Comparison of ENCODE assay signal across 9 mouse cellular contexts in the genomic region with DNA sequence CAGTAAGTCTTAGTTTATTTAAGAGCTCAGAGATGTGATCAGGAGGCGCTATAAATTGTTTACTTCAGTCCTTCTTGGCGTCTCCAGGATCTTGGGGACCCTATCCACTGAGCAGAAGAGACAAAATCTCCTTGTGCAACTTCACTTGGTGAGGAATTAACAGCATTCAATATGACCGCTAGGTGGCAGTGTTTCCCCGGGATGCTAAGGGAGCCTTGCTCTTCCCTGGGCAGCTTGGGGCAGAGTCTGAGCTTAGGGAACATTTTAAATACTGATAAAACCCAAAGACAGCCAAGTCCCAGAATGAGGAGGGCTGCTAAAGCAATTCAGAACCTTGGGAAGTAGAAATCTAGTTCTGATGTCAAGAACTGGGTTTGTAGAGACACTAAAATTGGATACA. TPM values are rescaled to one million over a fixed set of nuclear protein-coding genes. Genes with fewer than 3 reads are reported as not detected.
DNase-seq lines count a peak whose midpoint lies in the region; ATAC-seq and TF ChIP-seq lines count a peak whose summit lies in the region.
"Had no signal": no experiment of that assay in that cellular context is flagged by ENCODE, and none has a peak within 500 bp of the region (broad histone marks: within the 10 kb centered on the region; RNA-seq: fewer than 3 reads in every experiment).

No protein-coding gene starts in this region.

- H3K4me2 ChIP-seq in forebrain, embryonic 13.5 days, result no peak overlapping the region

- intact Hi-C loops in left cerebral cortex, postnatal 4 days (cut with DNase I), result loop anchor here (2.0 to 5.0 kb wide), 2 partner anchors 554 to 600 kb away; no protein-coding TSS in a partner anchor

- no peak overlapping the region for H3K27ac ChIP-seq in forebrain, embryonic 13.5 days

- DNase-seq in ovary, postnatal 10 days (ENCODE audit: low spot score), result peak; percentile 30
- no peak for DNase-seq in ovary, adult 18-20 months (ENCODE audit: low spot score)
- peak; percentile 91 for DNase-seq in brain, embryonic 14.5 days (ENCODE audit: low read depth)
- DNase-seq in hindlimb bud, embryonic 11.5 days (ENCODE audit: extremely low spot score, low read depth, low spot score), result peak; percentile 82
- peak; percentile 78 for DNase-seq in left cerebral cortex, postnatal 4 days
- peak; percentile 73 for DNase-seq in ovary, postnatal 14 days (ENCODE audit: low spot score)
- DNase-seq in yolk sac, embryonic 10.5 days (ENCODE audit: low spot score), result peak; percentile 33

- peak; percentile 70 for ATAC-seq in forebrain, embryonic 13.5 days

- peaks cover 2% of the 10 kb centered on the region for H3K27me3 ChIP-seq in forebrain, embryonic 13.5 days

- H3K36me3 ChIP-seq in forebrain, embryonic 13.5 days (ENCODE audit: poor library complexity, severe bottlenecking), result no peaks in the 10 kb centered on the region

- no peak overlapping the region for H3K4me3 ChIP-seq in forebrain, embryonic 13.5 days

- WGBS in forebrain, embryonic 13.5 days, result under 1% methylated on average over 4 of the region's 4 CpGs

- H3K9ac ChIP-seq in forebrain, embryonic 13.5 days, result no peak overlapping the region

- TF ChIP-seq POLR2A in brain, embryonic 14.5 days (IDR thresholded peaks at IDR 0.05; ENCODE audit: borderline replicate concordance, extremely low read depth, insufficient read depth, insufficient read length, poor library complexity, severe bottlenecking), result no peak

- H3K9me3 ChIP-seq in forebrain, embryonic 13.5 days (replicated peaks), result no peaks in the 10 kb centered on the region

- peak; percentile 94 for TF ChIP-seq CTCF in brain, embryonic 14.5 days (IDR thresholded peaks at IDR 0.05; ENCODE audit: borderline replicate concordance, extremely low read depth, insufficient read depth, insufficient read length)

- peaks cover 6% of the 10 kb centered on the region; the same call in 1 of the 2 replicates for H3K4me1 ChIP-seq in forebrain, embryonic 13.5 days

RNA-seq across cellular contexts. Expression of gene Sox14, which starts 29.1 kb away (rescaled TPM):
- 28.5 and 37.0 TPM in 2 replicates for polyA plus RNA-seq in brain, embryonic 14.5 days (2012; rRNA removed)
- 4.2 and 8.1 TPM in 2 replicates for polyA plus RNA-seq in forebrain, embryonic 13.5 days (2015; fragmentation: Nextera tagmentation; extraction: Ambion mirVana)
- total RNA-seq in left cerebral cortex, postnatal 4 days (2021), result not detected
- total RNA-seq: gastrocnemius, adult 8-10 months had no signal
